Mouse (Mus musculus): ENCODE measurements around the gene Tas2r138. TPM values are rescaled to one million over a fixed set of nuclear protein-coding genes. Genes with fewer than 3 reads are reported as not detected.
"Not testable (repeated sequence)": the region's sequence is repeated elsewhere in the genome, so short reads cannot be mapped to it uniquely, and the experiment has no call there.

Gene Tas2r138
- polyA plus RNA-seq, 1 experiment from 2014 or later, result not detected

DNA sequence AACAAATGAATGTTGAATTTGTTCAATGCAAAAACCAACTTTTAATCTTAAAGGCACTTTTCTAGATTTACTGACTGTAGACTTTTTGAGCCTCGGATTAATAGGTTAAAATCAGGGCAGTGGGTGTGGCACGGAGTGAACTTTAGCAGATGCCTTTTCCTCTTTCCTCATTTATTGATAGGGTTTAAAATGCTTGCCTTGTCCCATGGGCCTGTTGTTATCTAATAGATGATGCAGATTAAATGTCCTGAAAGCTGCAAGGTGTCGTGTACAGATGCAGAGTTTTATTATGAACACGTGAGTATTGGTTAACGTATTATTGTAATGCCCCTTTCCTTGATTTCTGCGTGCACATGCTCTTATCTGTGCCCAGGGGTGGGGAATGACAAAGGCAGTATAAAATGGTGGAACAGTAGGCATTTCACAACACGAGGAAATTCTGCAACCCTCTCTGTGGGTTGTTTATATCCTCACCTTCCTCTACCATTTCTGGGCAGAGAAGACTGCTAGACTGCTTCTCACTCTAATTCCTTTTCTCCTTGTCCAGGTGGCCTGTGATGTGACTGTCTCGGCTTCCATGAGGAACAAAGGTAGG lies 15.4 kb upstream of the Tas2r138 start, which contains the start of gene Mgam:
Gene Mgam, plus strand, starts transcription at position 426 of the 595 bp plus-strand sequence.
- no peaks in the 10 kb centered on the region for H3K4me1 ChIP-seq (ENCODE audit: control insufficient read depth, insufficient read depth, low read length)
- H3K4me2 ChIP-seq, result no peak within 1 kb of the TSS
- H3K27me3 ChIP-seq (ENCODE audit: control insufficient read depth, insufficient read depth, low read length), result no peaks in the 10 kb centered on the region
- no peaks in the 10 kb centered on the region for H3K36me3 ChIP-seq (ENCODE audit: control insufficient read depth, insufficient read depth, low read length)
- no peak within 1 kb of the TSS for H3K4me3 ChIP-seq (ENCODE audit: low read depth, low read length)
- WGBS (ENCODE audit: insufficient replicate concordance), result 80% methylated on average over 8 of the region's 8 CpGs
- H3K27ac ChIP-seq (ENCODE audit: low read depth, low read length), result no peak within 1 kb of the TSS
- no peaks in the 10 kb centered on the region for H3K9me3 ChIP-seq (replicated peaks; ENCODE audit: control insufficient read depth, low read length)
- H3K9ac ChIP-seq (ENCODE audit: low read depth, low read length), result no peak within 1 kb of the TSS
- no peak for ATAC-seq (replicated peaks; ENCODE audit: insufficient number of reproducible peaks, low FRiP score, low TSS enrichment)

DNA sequence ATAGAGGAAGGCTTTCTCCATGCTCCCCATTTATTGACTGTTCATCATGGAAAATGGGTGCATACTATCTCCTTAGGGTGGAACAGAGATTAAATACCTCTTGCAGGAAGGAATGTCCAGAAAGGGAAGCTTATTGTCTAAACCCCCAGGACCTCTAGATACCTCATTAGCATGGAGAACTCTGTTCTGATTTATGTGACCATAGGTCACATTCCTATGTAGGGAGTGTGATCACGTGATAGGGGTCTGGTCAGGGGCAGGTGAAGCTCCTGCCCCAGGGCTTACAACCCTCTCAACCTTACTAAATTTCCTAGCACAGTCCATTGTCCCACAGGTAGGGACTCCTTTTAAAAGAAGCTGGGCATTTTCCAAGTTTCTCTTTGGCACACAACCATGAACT lies 13.0 kb upstream of the Tas2r138 start:
- H3K9me3 ChIP-seq (replicated peaks; ENCODE audit: control insufficient read depth, low read length), result no peaks in the 10 kb centered on the region
- no peak overlapping the region for H3K9ac ChIP-seq (ENCODE audit: low read depth, low read length)
- no peak overlapping the region for H3K4me2 ChIP-seq
- WGBS (ENCODE audit: insufficient replicate concordance), result 65% methylated on average over 1 of the region's 1 CpGs
- no peaks in the 10 kb centered on the region for H3K36me3 ChIP-seq (ENCODE audit: control insufficient read depth, insufficient read depth, low read length)
- H3K27ac ChIP-seq (ENCODE audit: low read depth, low read length), result no peak overlapping the region
- no peak overlapping the region for H3K4me3 ChIP-seq (ENCODE audit: low read depth, low read length)
- H3K27me3 ChIP-seq (ENCODE audit: control insufficient read depth, insufficient read depth, low read length), result no peaks in the 10 kb centered on the region
- ATAC-seq (replicated peaks; ENCODE audit: insufficient number of reproducible peaks, low FRiP score, low TSS enrichment), result no peak
- H3K4me1 ChIP-seq (ENCODE audit: control insufficient read depth, insufficient read depth, low read length), result no peaks in the 10 kb centered on the region

DNA sequence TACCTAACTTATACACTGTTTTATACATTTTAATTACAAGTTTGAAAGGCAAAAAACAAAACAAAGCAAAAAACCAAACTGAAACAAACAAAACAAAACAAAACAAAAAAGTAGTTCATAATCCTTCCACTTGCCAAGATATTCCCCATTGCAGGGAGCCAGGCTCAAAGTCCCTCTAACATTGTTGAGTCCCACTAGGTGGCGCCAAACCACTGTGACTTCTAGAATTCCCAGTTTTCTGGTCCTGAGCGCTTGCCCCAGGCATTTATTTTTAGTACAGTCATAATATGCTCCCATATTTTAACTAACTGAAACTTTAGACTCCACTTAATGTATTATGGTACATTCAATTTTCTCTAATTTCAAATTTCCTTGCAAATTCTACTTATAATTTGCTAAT lies 4.9 kb upstream of the Tas2r138 start:
- no peak overlapping the region for H3K4me2 ChIP-seq
- H3K4me3 ChIP-seq (ENCODE audit: low read depth, low read length), result no peak overlapping the region
- no peak; the same call in 1 of the 2 replicates for ATAC-seq (replicated peaks; ENCODE audit: insufficient number of reproducible peaks, low FRiP score, low TSS enrichment)
- H3K9ac ChIP-seq (ENCODE audit: low read depth, low read length), result no peak overlapping the region
- WGBS (ENCODE audit: insufficient replicate concordance), result 15% methylated on average over 2 of the region's 2 CpGs
- no peaks in the 10 kb centered on the region for H3K36me3 ChIP-seq (ENCODE audit: control insufficient read depth, insufficient read depth, low read length)
- H3K4me1 ChIP-seq (ENCODE audit: control insufficient read depth, insufficient read depth, low read length), result no peaks in the 10 kb centered on the region
- no peak overlapping the region for H3K27ac ChIP-seq (ENCODE audit: low read depth, low read length)
- no peaks in the 10 kb centered on the region for H3K9me3 ChIP-seq (replicated peaks; ENCODE audit: control insufficient read depth, low read length)
- H3K27me3 ChIP-seq (ENCODE audit: control insufficient read depth, insufficient read depth, low read length), result no peaks in the 10 kb centered on the region

DNA sequence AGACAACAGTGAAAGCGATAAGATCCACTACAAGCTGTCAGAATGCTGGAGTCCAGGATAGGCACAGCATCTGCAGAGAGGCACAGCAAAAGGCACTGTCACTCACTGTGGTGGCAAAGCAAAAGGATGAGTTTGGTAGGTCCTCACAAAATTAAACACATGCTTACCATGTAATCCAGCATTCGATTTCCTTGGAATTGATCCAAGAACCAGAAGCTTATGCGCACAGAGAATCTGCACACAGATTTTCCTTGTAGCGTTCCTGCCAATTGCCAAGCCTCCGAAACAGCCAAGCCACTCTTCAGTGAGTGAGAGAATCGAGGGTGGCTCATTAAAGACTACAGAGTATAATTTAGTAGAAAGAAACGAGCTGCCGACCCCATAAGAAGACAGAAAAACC lies 2.9 kb downstream of the Tas2r138 start:
- Histone ChIP-seq H3K9ac (ENCODE audit: low read depth, low read length) (no peak overlapping the region), H3K4me2 (no peak overlapping the region), H3K27me3 (ENCODE audit: control insufficient read depth, insufficient read depth, low read length) (no peaks in the 10 kb centered on the region), H3K36me3 (ENCODE audit: control insufficient read depth, insufficient read depth, low read length) (no peaks in the 10 kb centered on the region), H3K4me3 (ENCODE audit: low read depth, low read length) (no peak overlapping the region), H3K27ac (ENCODE audit: low read depth, low read length) (no peak overlapping the region), H3K4me1 (ENCODE audit: control insufficient read depth, insufficient read depth, low read length) (no peaks in the 10 kb centered on the region), H3K9me3 (replicated peaks; ENCODE audit: control insufficient read depth, low read length) (no peaks in the 10 kb centered on the region)
- ATAC-seq (replicated peaks; ENCODE audit: insufficient number of reproducible peaks, low FRiP score, low TSS enrichment), result no peak
- 80% methylated on average over 8 of the region's 8 CpGs for WGBS (ENCODE audit: insufficient replicate concordance)

- H3K27me3 ChIP-seq (ENCODE audit: control insufficient read depth, insufficient read depth, low read length), result no peaks in the 10 kb centered on the region
- no peaks in the 10 kb centered on the region for H3K4me1 ChIP-seq (ENCODE audit: control insufficient read depth, insufficient read depth, low read length)
- H3K9me3 ChIP-seq (replicated peaks; ENCODE audit: control insufficient read depth, low read length), result no peaks in the 10 kb centered on the region
- H3K27ac ChIP-seq (ENCODE audit: low read depth, low read length), result no peak overlapping the region
- H3K36me3 ChIP-seq (ENCODE audit: control insufficient read depth, insufficient read depth, low read length), result no peaks in the 10 kb centered on the region
- no peak for ATAC-seq (replicated peaks; ENCODE audit: insufficient number of reproducible peaks, low FRiP score, low TSS enrichment)
- no peak overlapping the region for H3K9ac ChIP-seq (ENCODE audit: low read depth, low read length)
- H3K4me2 ChIP-seq, result no peak overlapping the region
- no peak overlapping the region for H3K4me3 ChIP-seq (ENCODE audit: low read depth, low read length)
Measured at GRCm38 (mm10) chr6:40607431-40607830, 5.7 kb downstream of the Tas2r138 start.

- 29% methylated on average over 4 of the region's 4 CpGs for WGBS (ENCODE audit: insufficient replicate concordance)
- H3K4me3 ChIP-seq (ENCODE audit: low read depth, low read length); H3K4me1 ChIP-seq (ENCODE audit: control insufficient read depth, insufficient read depth, low read length); H3K27ac ChIP-seq (ENCODE audit: low read depth, low read length); H3K36me3 ChIP-seq (ENCODE audit: control insufficient read depth, insufficient read depth, low read length); ATAC-seq (replicated peaks; ENCODE audit: insufficient number of reproducible peaks, low FRiP score, low TSS enrichment); H3K4me2 ChIP-seq; H3K9ac ChIP-seq (ENCODE audit: low read depth, low read length); H3K9me3 ChIP-seq (replicated peaks; ENCODE audit: control insufficient read depth, low read length); H3K27me3 ChIP-seq (ENCODE audit: control insufficient read depth, insufficient read depth, low read length): not testable (repeated sequence)
Measured at GRCm38 (mm10) chr6:40598546-40598945, 14.6 kb downstream of the Tas2r138 start.

- no peaks in the 10 kb centered on the region for H3K9me3 ChIP-seq (replicated peaks; ENCODE audit: control insufficient read depth, low read length)
Measured at GRCm38 (mm10) chr6:40594804-40595550, 18.1 kb downstream of the Tas2r138 start.

GRCm38 (mm10) chr6:40588346-40588745 lies 24.8 kb downstream of the Tas2r138 start:
- 81% methylated on average over 2 of the region's 2 CpGs for WGBS (ENCODE audit: insufficient replicate concordance)
- Histone ChIP-seq H3K27ac (ENCODE audit: low read depth, low read length) (no peak overlapping the region), H3K9me3 (replicated peaks; ENCODE audit: control insufficient read depth, low read length) (no peaks in the 10 kb centered on the region), H3K27me3 (ENCODE audit: control insufficient read depth, insufficient read depth, low read length) (no peaks in the 10 kb centered on the region), H3K4me3 (ENCODE audit: low read depth, low read length) (no peak overlapping the region), H3K4me1 (ENCODE audit: control insufficient read depth, insufficient read depth, low read length) (no peaks in the 10 kb centered on the region), H3K36me3 (ENCODE audit: control insufficient read depth, insufficient read depth, low read length) (no peaks in the 10 kb centered on the region), H3K4me2 (no peak overlapping the region), H3K9ac (ENCODE audit: low read depth, low read length) (no peak overlapping the region)
- ATAC-seq (replicated peaks; ENCODE audit: insufficient number of reproducible peaks, low FRiP score, low TSS enrichment), result no peak

More at GRCm38 (mm10) chr6:40594804-40595550, 18.1 kb downstream of the Tas2r138 start:
- no peak overlapping the region for H3K27ac ChIP-seq (ENCODE audit: low read depth, low read length)
- H3K27me3 ChIP-seq (ENCODE audit: control insufficient read depth, insufficient read depth, low read length), result no peaks in the 10 kb centered on the region
- H3K9ac ChIP-seq (ENCODE audit: low read depth, low read length), result no peak overlapping the region
- WGBS (ENCODE audit: insufficient replicate concordance), result 69% methylated on average over 3 of the region's 3 CpGs
- no peak overlapping the region for H3K4me3 ChIP-seq (ENCODE audit: low read depth, low read length)
- H3K4me2 ChIP-seq, result no peak overlapping the region
- no peak for ATAC-seq (replicated peaks; ENCODE audit: insufficient number of reproducible peaks, low FRiP score, low TSS enrichment)
- no peaks in the 10 kb centered on the region for H3K4me1 ChIP-seq (ENCODE audit: control insufficient read depth, insufficient read depth, low read length)
- no peaks in the 10 kb centered on the region for H3K36me3 ChIP-seq (ENCODE audit: control insufficient read depth, insufficient read depth, low read length)

GRCm38 (mm10) chr6:40585645-40586044 lies 27.5 kb downstream of the Tas2r138 start, which contains the start of gene Clec5a:
Gene Clec5a (minus strand): TSS chr6:40585821.
- Histone ChIP-seq H3K27me3 (ENCODE audit: control insufficient read depth, insufficient read depth, low read length) (no peaks in the 10 kb centered on the region), H3K9me3 (replicated peaks; ENCODE audit: control insufficient read depth, low read length) (no peaks in the 10 kb centered on the region), H3K27ac (ENCODE audit: low read depth, low read length) (no peak within 1 kb of the TSS), H3K9ac (ENCODE audit: low read depth, low read length) (no peak within 1 kb of the TSS), H3K4me1 (ENCODE audit: control insufficient read depth, insufficient read depth, low read length) (no peaks in the 10 kb centered on the region), H3K4me2 (no peak within 1 kb of the TSS), H3K4me3 (ENCODE audit: low read depth, low read length) (no peak within 1 kb of the TSS), H3K36me3 (ENCODE audit: control insufficient read depth, insufficient read depth, low read length) (no peaks in the 10 kb centered on the region)
- no peak for ATAC-seq (replicated peaks; ENCODE audit: insufficient number of reproducible peaks, low FRiP score, low TSS enrichment)
- 60% methylated on average over 5 of the region's 5 CpGs for WGBS (ENCODE audit: insufficient replicate concordance)
